Mouse (Mus musculus): Measurements from ENCODE around the gene St6galnac3. TPM values are rescaled to one million over a fixed set of nuclear protein-coding genes. Genes with fewer than 3 reads are reported as not detected.

St6galnac3 gene
- polyA plus RNA-seq, 1 experiment from 2014 or later = 0.07 TPM

- H3K4me3 ChIP-seq (ENCODE audit: inconsistent target) = no peak overlapping the region
- 93% methylated on average over 22 of the region's 22 CpGs for WGBS (ENCODE audit: missing documents)
- no peaks in the 10 kb centered on the region for H3K79me2 ChIP-seq (ENCODE audit: inconsistent target)
- H3K36me3 ChIP-seq (ENCODE audit: inconsistent target) = no peaks in the 10 kb centered on the region
- H3K27ac ChIP-seq = no peak overlapping the region
These were observed 428.5 kb downstream of the St6galnac3 start for GRCm38 (mm10) chr3:153296375-153297068.

GRCm38 (mm10) chr3:153292853-153293252 is 432.1 kb downstream of the St6galnac3 start:
- WGBS (ENCODE audit: missing documents) = 85% methylated on average over 5 of the region's 5 CpGs
- no peak overlapping the region for H3K4me3 ChIP-seq (ENCODE audit: inconsistent target)

GRCm38 (mm10) chr3:153292363-153292762 is 432.6 kb downstream of the St6galnac3 start:
- Histone ChIP-seq H3K79me2 (ENCODE audit: inconsistent target) (no peaks in the 10 kb centered on the region), H3K4me3 (ENCODE audit: inconsistent target) (no peak overlapping the region), H3K36me3 (ENCODE audit: inconsistent target) (no peaks in the 10 kb centered on the region), H3K27ac (no peak overlapping the region)
- WGBS (ENCODE audit: missing documents) = 100% methylated on average over 8 of the region's 9 CpGs

More at GRCm38 (mm10) chr3:153292853-153293252, 432.1 kb downstream of the St6galnac3 start:
- Histone ChIP-seq H3K36me3 (ENCODE audit: inconsistent target) (no peaks in the 10 kb centered on the region), H3K27ac (no peak overlapping the region), H3K79me2 (ENCODE audit: inconsistent target) (no peaks in the 10 kb centered on the region)

DNA sequence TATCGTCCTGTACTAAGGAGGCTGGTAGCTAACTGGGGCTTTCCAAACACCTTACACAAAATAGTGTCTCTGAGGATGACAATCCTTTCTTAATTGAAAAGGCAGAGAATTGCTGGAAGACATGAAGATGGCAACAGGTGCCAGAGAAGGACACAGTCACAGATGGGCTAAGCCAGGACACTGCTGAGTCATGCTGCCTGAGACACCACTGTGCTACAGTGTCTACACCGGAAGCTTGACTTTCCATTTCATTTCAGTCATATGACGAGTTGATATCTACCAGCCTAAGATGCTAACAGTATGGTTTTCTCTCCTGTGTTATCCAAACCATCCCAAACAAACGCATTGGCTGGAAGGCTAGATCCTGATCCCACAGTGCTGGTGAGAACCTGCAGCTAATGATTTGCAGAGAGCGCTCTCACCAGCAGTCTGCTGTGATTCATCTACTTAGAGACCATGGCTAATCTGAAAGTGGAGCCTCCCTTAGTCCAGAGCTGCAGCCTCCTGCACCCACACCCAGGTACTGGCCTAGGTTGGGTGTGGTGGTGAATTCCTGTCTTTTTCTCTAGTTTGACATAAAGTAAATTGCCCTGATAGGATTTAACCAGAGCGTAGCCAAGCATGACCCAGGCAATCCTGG is 433.4 kb downstream of the St6galnac3 start:
- no peaks in the 10 kb centered on the region for H3K36me3 ChIP-seq (ENCODE audit: inconsistent target)
- no peak overlapping the region for H3K27ac ChIP-seq
- 92% methylated on average over 6 of the region's 6 CpGs for WGBS (ENCODE audit: missing documents)
- H3K4me3 ChIP-seq (ENCODE audit: inconsistent target) = no peak overlapping the region
- no peaks in the 10 kb centered on the region for H3K79me2 ChIP-seq (ENCODE audit: inconsistent target)

- no peaks in the 10 kb centered on the region for H3K36me3 ChIP-seq (ENCODE audit: inconsistent target)
- no peaks in the 10 kb centered on the region for H3K79me2 ChIP-seq (ENCODE audit: inconsistent target)
- WGBS (ENCODE audit: missing documents) = 90% methylated on average over 4 of the region's 4 CpGs
- no peak overlapping the region for H3K4me3 ChIP-seq (ENCODE audit: inconsistent target)
- no peak overlapping the region for H3K27ac ChIP-seq
These were observed 435.0 kb downstream of the St6galnac3 start for GRCm38 (mm10) chr3:153289971-153290370.

DNA sequence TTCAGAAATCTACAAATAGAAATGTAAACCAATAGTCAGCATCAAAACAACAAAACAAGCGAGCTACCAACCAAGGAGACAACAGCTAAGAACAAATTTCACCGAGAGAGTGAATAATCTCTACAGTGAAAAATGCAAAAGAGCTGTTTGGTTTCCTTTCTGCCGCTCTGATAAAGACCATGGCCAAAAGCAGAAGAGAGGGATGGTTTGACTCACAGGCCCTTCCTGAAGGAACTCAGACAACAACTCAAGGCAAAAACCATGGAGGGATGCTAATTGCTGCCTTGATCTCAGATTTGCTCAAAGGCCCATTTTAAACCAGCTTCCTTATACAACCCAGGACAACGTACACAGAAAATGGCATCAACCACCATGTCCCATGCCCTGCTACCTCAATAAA is 437.4 kb downstream of the St6galnac3 start:
- 95% methylated on average over 4 of the region's 4 CpGs for WGBS (ENCODE audit: missing documents)
- H3K79me2 ChIP-seq (ENCODE audit: inconsistent target) = no peaks in the 10 kb centered on the region
- no peak overlapping the region for H3K4me3 ChIP-seq (ENCODE audit: inconsistent target)
- H3K27ac ChIP-seq = no peak overlapping the region
- no peaks in the 10 kb centered on the region for H3K36me3 ChIP-seq (ENCODE audit: inconsistent target)

DNA sequence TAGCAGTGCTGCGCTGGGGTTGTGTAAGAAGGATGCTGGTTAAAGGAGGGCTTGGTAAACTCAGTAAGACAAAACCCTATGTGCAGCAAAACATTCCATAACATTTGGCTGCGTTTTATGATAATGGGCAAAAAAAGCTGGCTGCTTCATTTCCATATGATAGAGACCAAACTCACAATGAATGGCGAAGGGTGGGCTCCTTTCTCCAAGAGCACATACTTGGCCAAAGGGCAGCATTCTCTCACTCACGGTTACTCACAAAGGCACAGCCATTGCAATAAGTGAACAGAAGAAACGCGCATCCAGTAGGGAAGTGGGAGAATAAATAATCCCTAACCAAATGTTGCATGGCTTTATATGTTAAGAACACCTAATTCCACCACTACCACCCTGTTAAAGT is 437.9 kb downstream of the St6galnac3 start:
- H3K4me3 ChIP-seq (ENCODE audit: inconsistent target) = no peak overlapping the region
- no peaks in the 10 kb centered on the region for H3K36me3 ChIP-seq (ENCODE audit: inconsistent target)
- no peak overlapping the region for H3K27ac ChIP-seq
- H3K79me2 ChIP-seq (ENCODE audit: inconsistent target) = no peaks in the 10 kb centered on the region
- 93% methylated on average over 6 of the region's 6 CpGs for WGBS (ENCODE audit: missing documents)

DNA sequence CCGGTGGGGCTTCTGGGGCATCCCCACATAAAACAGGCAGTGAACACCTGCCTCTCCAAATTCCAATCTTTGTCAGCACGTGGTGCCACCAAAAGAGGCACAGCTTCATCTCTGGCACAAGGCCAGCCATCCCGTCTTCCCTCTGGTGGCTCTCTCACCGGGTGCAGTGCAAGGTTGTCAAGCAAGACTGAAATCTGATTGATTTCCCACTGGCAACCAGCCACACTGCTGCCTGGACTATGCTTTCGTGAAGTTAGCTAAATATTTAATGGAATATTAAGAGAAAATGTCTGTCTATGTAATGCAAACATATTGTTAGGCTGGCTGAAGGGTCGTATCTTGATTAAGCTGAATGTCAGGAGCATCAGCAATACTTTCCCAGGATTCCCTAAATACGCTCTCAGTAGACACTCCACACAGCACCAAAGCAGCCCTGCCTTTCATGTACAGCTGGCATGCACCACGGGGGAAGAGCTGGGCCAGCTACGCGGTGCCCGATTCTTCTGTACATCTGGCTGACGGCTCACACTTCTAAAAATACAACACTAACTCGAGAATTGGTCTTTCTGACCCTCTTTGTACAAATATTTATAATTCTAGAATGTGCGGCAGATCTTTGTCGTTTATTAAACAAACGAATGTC is 442.7 kb downstream of the St6galnac3 start:
- H3K36me3 ChIP-seq (ENCODE audit: inconsistent target) = no peaks in the 10 kb centered on the region
- H3K27ac ChIP-seq = no peak overlapping the region
- no peak overlapping the region for H3K4me3 ChIP-seq (ENCODE audit: inconsistent target)
- 89% methylated on average over 16 of the region's 16 CpGs for WGBS (ENCODE audit: missing documents)
- H3K79me2 ChIP-seq (ENCODE audit: inconsistent target) = no peaks in the 10 kb centered on the region

GRCm38 (mm10) chr3:153278249-153278648 is 446.7 kb downstream of the St6galnac3 start:
- Histone ChIP-seq H3K36me3 (ENCODE audit: inconsistent target) (no peaks in the 10 kb centered on the region), H3K4me3 (ENCODE audit: inconsistent target) (no peak overlapping the region), H3K27ac (no peak overlapping the region), H3K79me2 (ENCODE audit: inconsistent target) (no peaks in the 10 kb centered on the region)
- 95% methylated on average over 5 of the region's 5 CpGs for WGBS (ENCODE audit: missing documents)

DNA sequence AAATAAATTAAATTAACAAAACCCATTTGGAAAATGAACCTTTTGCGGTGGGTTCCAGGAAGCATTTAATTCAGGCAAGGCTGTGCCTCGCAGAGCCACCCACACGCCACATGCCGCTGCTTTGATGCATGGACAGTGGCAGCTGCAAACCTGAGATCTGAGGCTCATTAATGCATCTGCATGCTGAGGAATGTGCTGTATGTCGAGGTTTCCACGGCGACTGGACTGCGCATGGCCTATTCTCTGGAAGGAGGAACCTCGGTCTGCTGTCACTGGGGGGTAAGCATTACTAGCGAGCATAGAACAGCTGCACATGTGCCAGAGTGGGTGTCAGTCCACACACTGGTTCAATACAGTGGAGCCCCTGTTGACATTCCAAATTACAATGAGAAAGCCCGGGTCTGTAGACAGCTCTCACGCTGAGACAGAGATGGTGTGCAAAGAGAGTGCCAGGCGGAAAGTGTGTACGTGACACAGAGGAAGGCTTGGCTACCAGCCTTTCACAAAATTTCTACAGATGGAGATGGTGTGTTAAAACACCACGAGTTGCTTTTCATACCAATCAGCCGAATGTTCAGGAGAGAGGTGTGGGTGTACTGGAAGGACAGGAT is 447.5 kb downstream of the St6galnac3 start:
- no peak overlapping the region for H3K27ac ChIP-seq
- H3K36me3 ChIP-seq (ENCODE audit: inconsistent target) = no peaks in the 10 kb centered on the region
- WGBS (ENCODE audit: missing documents) = 89% methylated on average over 16 of the region's 16 CpGs

GRCm38 (mm10) chr3:153276830-153277388 is 448.1 kb downstream of the St6galnac3 start:
- 95% methylated on average over 16 of the region's 16 CpGs for WGBS (ENCODE audit: missing documents)
- H3K36me3 ChIP-seq (ENCODE audit: inconsistent target) = no peaks in the 10 kb centered on the region
- no peaks in the 10 kb centered on the region for H3K79me2 ChIP-seq (ENCODE audit: inconsistent target)
- H3K4me3 ChIP-seq (ENCODE audit: inconsistent target) = no peak overlapping the region
- H3K27ac ChIP-seq = no peak overlapping the region

More for the DNA sequence above, 447.5 kb downstream of the St6galnac3 start:
- Histone ChIP-seq H3K79me2 (ENCODE audit: inconsistent target) (no peaks in the 10 kb centered on the region), H3K4me3 (ENCODE audit: inconsistent target) (no peak overlapping the region)

- H3K36me3 ChIP-seq (ENCODE audit: inconsistent target) = no peaks in the 10 kb centered on the region
- WGBS (ENCODE audit: missing documents) = 67% methylated on average over 8 of the region's 8 CpGs
- no peak overlapping the region for H3K27ac ChIP-seq
- no peaks in the 10 kb centered on the region for H3K79me2 ChIP-seq (ENCODE audit: inconsistent target)
- H3K4me3 ChIP-seq (ENCODE audit: inconsistent target) = no peak overlapping the region
These were observed 448.7 kb downstream of the St6galnac3 start for GRCm38 (mm10) chr3:153276101-153276829.

DNA sequence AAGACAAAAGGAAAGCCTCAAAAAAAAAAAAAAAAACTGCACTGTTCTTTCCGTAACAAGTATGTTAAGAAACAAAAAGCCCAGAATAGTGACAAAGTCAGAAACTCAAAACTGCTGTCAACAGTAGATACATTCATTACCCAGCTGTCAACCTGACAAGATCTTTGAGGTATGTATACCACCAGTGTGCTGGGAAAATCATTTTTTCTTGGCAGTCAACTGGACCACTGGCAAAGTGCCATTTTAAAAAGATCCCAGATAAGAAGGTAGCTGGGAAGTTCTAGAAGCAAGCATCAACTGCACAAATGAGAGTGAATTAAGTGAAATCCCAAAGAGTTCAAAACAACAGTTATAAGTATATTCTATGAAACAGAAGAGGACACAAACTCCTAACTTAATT is 452.7 kb downstream of the St6galnac3 start:
- no peaks in the 10 kb centered on the region for H3K79me2 ChIP-seq (ENCODE audit: inconsistent target)
- no peak overlapping the region for H3K27ac ChIP-seq
- no peak overlapping the region for H3K4me3 ChIP-seq (ENCODE audit: inconsistent target)
- WGBS (ENCODE audit: missing documents) = 72% methylated on average over 1 of the region's 1 CpGs
- H3K36me3 ChIP-seq (ENCODE audit: inconsistent target) = no peaks in the 10 kb centered on the region

DNA sequence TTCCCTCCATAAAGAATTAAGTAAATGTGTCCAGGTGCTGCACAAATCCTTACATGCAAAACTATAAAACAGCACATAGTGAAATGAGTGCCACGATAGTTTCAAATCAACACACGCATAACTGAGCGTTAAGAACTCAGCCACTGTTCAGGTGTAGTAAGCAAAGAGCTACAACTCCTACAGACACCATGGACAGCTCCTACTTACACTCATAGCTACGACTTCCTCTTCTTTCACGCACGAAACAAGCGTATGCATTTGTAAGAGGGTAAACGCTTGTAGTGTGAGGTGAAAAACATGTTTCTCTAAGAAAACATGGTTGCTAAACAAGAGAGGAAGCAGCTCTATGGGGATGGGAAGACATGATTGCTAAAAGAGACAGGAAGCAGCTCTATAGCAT is 457.6 kb downstream of the St6galnac3 start:
- Histone ChIP-seq H3K27ac (no peak overlapping the region), H3K79me2 (ENCODE audit: inconsistent target) (no peaks in the 10 kb centered on the region), H3K4me3 (ENCODE audit: inconsistent target) (no peak overlapping the region), H3K36me3 (ENCODE audit: inconsistent target) (no peaks in the 10 kb centered on the region)
- WGBS (ENCODE audit: missing documents) = 32% methylated on average over 8 of the region's 8 CpGs

Measured in macrophage (primary cell).